Mouse (Mus musculus) spleen, postnatal 36 days (tissue): Measurements from ENCODE around the gene Rtel1.

Experiments used
- DNase-seq, 2 experiments: peaks; one replicate each; pipeline ENCODE4 v3.0.0; 2022; ENCODE audit warnings: low spot score in 2 of 2, mixed read lengths in 1 of 2

The Rtel1 gene

DNA sequence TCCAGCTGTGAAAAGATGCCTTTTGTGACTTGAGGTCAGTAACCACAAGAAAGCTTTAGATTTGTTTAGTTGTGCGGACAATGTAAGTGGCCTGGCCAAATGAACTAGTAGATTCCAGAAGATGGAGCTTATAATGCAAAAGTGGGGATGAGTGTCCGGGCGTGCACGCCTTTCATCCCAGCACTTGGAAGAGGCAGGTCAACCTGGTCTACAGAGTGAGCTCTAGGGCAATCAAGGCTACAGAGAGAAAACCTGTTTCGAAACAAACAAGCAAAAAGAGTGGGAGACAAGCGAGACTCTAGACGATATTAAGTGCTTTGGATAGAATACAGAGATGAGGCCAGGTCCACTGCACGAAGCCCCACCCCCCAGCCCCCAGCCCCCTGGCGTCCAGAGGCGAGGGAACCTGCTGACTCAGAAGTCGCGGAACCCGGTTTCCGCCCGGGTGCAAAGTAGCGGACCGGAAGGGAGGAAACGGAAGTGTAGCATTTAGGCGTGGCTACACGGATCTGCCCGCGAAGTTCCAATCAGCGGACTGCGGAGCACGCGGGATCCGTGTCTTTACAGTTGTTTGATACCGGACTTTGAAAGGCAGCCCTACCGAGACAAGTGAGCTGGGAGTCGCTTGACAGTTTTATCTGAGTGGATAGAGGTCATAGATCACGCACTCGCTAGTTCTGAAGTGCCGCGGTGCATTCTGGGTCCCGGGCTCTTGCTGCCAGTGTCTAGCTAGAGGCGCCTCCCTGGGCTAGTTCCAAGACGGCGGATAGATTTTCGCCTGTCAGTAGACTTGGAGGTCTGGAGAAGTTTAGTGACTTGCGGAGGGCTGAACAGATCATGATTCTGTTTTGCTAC, at the start of gene Rtel1:
Gene Rtel1, plus strand, starts transcription at position 492 of the 855 bp plus-strand sequence.
- DNase-seq: peak; percentile 77 to 82

DNA sequence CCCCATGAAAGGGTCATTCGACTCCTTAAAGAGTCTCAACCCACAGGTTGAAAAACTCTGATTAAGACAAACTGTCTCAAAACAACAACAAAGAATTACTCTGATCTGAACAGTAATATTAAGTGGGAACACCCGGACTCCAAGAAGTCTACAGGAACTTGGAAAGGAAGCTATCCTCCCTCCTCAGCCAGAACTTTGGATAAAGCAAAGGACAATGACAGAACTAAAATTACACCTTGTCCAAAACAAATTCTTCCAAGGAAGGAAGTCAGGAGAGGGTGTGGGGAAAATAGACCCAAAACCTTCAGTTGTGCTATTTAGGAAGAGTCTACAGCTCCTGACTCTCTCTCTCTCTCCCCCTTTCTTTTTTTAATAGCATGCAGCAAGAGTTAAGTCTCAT, 47.4 kb upstream of the Rtel1 start:
- DNase-seq: no peak

DNA sequence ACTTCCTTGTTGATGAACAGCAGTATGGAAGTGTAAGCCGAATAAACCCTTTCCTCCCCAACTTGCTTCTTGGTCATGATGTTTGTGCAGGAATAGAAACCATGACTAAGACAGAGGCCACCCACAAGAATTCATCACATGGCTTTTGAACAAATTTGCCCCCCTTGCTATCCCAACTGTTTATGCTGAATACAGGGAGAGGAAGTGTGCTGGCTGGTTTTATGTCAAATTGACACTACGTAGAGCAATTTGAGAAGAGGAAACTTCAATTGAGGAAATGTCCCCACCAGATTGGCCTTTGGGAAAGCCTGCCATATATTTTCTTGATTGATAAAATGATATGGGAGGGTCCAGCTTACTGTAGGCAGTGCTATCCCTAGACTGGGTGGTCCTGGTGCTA, 45.7 kb upstream of the Rtel1 start:
- DNase-seq: no peak

DNA sequence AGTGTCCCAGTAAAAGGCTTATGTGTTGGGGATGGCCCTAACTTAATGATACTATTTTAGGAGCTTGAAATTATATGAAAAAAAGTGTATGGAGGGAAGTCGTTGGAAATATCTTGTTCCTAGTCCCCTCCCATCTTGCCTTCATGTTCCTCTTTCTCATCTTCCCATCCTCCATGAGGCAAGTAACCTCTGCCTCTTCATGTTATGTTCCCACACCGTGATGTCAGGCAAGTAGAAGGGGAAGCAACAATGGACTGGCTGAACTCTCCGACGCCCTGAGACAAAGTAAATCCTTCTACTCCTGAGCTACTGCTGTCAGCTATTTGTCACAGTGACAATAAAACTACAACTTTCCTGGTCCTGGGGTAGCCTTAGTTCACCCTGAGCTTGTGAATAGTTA, 44.9 kb upstream of the Rtel1 start:
- DNase-seq: no peak

DNA sequence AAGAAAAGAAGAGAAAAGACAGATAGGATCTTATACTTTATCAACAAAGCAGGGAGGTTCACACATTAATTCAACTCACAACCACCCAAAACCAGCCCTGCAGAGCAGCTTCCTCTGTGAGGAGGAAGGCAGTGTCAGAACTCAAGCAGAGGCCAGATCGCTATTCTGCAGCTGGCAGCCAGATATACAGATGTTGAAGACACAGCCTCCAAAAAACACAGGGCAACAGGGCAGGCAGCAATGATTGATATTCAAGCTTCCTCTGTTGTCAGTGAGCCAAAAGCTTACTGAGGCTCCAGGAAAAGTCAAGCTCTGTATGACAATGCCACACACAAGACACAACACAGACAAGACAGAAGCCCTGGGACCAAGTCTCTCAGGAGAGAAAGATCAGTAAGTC, 42.8 kb upstream of the Rtel1 start:
- no peak for DNase-seq

DNA sequence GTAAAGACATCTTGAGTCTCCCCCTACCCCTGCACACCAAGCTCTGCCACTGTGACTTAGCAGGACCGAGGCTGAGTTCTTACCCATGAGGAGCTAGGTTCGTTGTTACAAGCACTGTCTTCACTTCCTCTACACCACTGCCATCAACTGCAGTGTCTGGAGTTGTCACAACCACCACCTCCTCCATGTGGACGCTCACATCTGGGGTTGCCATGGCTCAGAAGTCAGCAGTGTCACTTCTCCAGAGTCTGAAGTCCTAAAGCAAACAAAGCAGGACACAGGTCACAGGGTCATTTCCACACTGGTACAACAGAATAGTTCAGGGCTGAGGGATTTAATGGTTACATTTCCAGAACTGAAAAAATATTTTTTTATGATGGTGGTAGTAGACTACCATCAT, 41.7 kb upstream of the Rtel1 start:
- DNase-seq: no peak

DNA sequence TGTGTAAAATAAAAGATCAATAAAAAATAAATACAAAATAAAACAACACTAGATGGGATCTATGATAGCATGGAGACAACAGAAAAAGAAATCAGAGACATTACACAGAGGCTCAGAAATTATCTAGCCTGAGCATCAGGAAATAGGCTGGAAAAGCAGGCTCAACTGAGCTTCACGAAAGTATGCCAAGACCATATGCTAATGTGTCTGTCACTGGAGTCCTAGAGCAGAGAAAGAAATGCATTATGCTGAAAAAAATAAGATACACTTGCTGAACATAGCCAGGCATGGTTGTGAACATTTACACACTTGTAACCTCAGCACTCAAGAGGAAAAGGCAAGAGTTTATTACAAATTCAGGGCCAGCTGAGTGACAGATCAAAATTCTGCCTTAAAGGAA, 39.6 kb upstream of the Rtel1 start:
- DNase-seq: no peak

DNA sequence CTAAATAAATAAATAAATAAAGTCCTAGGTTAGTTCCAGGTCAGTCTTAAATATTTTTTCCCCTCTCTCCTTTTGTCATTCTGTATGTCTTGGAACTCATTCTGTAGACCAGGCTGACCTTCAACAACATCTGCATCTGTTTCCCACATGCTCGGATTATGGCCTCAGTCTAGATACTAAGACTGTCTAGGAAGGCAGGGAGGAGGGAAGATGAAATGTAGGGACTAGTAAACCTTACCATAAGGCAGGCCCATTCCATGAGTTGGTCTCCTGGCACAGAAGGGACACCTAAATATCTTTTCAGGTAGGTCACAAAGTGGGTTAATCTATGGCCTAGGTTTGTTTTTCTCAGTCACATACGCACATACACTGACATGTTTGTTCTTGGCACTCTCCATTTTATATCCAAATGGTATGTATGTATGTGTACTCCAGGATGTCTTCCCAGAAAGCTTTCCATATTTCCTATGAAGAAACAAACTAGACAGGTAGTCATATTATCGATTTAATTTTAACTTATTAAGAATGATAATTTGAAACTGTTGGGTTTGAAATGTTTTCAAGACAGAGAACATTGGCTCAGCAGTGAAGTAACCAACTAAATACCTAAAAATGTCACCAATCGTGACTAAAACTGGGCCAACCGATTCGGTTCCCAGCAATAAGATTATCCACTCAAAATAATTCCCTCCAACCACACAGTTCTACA, 32.8 kb upstream of the Rtel1 start:
- no peak for DNase-seq

DNA sequence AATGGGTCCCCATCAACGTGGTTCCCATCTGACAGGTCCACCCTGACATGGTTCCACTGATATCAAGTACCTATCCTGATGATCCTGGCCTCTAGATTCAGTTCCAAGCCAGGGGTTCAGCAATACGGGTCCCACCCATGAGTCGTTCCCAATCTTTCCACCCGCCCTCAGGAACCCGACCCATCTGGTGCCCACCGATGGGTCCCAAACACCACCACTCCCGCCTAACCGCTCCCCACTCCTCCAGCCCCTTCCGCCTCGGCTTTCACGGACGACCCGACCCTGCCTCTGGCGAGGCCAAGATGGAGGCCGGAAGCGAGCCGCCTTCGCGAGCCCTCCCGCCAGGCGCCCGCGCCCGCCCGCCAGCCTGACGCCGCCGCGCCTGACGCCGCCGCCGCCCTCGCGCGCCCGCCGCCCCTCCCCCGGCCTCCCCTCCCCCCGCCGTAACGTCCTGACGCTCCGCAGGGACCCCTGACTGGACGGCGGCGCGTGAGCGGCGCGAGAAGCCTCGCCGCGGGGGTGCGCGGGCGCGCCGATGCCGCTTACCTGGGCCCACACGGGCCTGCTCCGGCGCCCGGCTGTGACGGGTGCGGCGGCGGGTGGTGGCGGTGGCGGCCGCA, 32.1 kb upstream of the Rtel1 start:
- peak; percentile 81 for DNase-seq

DNA sequence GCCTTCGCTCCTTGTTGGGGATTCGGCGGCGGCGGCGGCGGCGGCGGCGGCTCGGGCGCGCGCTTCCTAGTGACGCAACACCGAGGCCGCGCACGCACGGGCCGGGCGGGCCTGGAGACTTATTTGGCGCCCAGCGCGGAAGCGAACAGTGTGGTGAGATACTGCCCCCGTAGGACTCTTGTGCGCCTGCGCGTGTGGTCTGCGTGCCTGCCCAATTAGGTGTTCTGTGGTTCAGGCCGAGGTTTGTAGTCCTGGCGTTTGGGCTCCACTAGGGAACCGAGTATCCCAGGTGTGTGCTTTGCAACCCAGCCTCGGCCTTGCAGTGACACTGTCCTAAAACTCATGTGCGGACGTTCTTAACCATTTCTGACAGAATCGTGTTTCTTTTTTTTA, 31.6 kb upstream of the Rtel1 start, which contains the start of gene Gmeb2:
Gene Gmeb2, minus strand, starts transcription at position 78 of the 393 bp plus-strand sequence.
- DNase-seq: peak; percentile 94 to 96

DNA sequence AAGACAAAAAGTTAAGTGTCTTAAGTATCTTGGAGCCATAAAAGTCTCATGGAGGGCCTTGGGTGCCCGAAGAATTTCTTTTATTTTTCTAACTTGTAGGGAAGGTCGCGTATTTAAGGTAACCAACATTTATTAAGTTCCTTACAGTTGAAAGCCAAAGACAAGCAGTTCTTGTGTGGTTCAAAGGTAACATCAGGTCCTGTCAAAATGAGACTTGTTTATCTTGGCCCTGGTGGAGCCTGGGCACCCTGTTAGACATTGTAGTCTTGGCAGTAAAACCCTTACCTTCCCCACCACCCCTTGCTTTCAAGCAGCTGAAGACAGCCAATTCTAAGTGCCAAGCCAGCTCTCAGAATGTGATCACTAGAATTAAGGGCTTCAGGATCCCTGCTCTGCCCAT, 30.8 kb upstream of the Rtel1 start:
- no peak for DNase-seq

DNA sequence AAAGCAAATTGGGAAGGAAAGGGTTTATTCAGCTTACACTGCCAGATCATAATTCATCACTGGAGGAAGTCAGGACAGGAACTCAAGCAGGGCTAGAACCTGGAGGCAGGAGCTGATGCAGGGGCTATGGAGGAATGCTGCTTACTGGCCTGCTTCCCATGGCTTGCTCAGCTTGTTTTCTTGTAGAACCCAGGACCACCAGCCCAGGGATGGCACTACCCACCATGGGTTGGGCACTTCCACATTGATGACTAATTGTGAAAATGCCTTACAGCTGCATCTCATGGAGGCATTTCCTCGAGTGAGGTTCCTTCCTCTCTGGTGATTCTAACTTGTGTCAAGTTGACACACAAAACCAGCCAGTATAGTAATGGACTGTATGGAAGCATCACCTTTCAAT, 28.6 kb upstream of the Rtel1 start:
- DNase-seq: no peak

DNA sequence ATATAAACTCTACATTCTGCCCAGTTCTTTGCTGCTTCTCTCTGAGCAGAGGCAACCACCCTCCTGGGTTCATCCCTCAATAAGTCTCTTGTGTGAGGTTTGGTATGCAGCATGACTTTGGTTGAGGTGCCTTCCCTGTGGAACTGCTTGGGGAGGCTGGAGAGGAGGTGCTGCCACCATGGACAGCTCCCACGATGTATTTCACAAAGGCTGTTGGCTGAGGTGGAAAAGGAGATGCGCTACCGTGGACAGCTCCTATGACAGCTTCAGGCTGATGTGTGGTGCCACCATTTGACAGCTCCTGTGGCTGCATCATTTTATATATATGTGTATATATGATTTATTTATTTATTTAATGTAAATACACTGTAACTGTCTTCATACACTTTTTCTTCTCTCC, 17.5 kb upstream of the Rtel1 start:
- DNase-seq: peak in 1 of 2 experiments; percentile 22

DNA sequence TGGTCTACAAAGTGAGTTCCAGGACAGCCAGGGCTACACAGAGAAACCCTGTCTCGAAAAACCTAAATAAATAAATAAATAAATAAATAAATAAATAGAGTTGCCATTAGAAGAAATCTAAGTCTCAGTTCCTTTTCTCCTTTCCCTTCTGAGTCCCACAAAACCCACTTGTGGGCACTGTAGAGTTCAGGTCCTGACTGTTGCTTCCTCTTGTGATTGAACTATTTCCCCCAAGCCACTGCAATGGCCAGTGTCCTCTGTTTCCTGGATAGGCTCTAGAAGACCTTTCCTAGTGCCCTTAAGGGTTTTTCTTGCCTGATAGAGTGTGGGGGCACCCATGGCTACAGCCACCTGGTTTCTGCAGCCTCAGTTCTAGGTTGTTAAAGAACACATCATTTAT, 14.6 kb upstream of the Rtel1 start:
- DNase-seq: peak in 1 of 2 experiments; percentile 17

DNA sequence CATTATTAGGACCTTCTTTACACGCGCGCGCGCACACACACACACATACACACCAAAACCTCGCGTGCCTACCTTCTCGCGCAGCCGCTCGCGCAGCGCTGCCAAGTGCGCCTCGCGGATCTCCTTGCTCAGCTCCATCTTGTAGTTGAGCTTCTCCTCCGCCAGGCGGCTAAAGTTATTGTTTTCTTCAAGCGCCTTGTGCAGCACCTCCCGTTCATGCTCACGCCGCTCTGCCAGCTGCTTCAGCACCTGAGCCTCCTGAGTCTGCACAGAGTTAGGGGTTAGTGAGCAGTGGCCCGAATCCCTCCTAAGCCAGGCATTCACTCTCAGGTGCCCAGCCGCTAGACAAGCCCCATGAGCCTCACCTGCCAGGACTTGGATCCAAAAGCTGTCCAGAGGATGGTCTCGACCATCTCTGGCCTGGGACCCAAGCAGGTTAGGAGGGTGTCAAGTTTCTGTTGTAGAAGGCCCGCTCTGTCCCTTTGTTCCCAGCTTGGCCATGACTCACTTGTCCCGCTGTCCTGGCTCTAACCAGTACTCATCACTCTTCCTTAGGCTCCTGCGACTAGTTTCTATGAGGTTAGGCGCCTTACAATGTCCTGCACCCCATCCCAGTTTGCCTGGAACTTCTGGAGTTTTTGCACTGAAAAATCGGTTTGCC, 12.3 kb upstream of the Rtel1 start:
- DNase-seq: peak; percentile 41 to 44

DNA sequence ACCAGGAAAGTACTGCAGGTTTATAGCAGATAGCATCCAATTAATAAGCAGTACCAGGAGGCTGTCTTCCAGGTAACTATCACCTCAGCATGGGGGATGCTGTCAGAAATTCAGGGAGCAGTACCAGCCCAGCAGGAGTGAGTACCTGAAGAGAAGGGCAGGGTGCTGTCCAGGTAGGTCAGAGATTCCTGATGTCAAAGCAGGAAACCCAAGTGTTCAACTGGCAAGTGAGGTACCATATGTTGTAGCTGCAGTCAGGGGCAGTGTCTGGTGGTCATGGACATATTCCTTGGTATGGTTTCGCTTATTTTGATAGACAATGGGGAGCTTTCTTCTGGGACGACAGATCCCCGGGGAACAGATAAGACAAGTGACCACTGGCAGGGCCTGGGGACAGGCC, 7.1 kb upstream of the Rtel1 start:
- no peak for DNase-seq

DNA sequence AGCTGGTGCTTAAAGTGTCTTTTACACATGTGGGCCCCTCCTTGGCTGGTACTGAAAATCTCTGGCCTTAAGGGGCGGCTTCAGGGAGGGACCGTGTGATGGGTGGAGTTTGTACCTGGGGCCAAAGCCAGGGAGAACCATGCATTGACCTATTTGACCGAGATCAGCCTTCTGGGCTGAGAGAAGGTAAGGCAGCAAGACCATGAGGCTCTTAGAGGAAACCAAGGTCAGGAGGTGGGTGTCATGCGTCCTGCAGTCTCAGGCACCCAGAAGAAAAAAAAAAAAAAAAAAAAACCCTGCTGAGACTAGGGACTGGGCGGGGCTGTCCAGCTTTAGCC, 6.6 kb upstream of the Rtel1 start:
- no peak for DNase-seq

DNA sequence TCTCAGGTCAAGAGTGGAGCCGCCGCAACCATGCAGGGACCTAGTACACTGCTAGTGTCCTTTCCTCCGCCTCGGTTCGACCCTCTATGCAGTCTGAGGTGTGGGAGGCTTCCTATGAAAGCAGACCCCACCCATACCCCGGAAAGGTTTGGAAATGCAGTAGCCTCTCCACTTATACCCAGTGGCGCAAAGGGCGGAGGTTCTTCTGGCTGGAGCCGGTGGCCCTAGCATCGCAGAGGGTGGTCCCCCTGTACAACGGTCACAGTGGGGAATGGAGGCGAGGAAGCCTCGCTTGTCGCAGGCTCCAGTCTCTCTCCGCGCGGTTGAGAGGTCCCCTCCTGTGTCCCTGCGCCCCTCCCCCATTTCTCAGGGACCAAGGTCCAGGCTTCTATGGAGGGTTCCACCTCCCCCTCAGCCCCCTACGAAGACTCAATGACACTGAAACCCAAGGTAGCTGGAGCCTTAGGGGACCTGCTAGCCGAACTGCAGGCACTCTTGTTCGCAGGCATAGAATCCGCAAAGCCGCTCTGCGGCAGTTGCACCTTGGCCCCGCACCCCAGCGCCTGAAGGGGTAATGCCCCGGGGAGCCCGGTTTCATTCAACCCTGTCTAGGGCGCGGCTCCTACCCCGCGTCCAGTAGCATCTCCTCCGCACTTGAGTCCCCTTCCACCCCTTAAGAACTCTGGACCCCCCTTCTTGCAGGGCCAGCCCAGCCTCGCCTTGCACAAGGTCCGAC, 6.0 kb upstream of the Rtel1 start:
- no peak for DNase-seq

DNA sequence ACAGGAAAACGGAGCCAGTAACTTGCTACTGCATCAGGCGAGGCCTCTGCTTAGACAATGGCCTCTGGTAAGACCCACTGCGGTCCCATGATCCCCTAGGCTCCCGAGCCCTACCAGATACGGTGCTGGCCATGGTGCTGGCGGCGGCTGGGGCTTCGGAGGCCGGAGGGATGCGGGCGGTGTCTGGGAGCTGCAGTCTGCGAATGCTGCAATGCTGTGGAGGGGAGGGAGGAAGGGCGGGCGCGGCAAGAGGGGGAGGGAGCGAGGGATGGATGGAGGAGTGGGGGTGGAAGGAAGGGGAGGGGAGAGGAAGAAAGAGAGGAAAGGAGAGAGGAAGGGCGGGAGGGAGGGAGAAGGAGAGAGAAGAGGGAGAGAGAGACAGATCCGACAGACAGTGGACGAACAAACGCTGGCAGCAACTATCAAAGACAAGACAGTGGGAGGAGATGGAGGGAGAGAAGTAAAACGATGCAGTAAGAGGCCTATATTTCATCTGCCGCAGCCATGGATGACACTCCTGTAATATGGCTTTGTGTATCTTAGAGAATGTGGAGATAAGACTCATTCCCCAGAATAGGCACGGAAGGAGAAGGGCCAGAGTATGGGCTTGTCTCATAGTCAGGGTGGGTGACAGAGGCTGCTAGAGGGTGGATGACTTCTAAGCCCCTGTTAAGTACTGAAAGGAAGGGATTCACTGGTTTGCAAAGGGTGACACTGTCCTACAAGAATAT, 5.3 kb upstream of the Rtel1 start, which contains the start of gene Stmn3:
Gene Stmn3, minus strand, starts transcription at position 421 of the 731 bp plus-strand sequence.
- DNase-seq: no peak

DNA sequence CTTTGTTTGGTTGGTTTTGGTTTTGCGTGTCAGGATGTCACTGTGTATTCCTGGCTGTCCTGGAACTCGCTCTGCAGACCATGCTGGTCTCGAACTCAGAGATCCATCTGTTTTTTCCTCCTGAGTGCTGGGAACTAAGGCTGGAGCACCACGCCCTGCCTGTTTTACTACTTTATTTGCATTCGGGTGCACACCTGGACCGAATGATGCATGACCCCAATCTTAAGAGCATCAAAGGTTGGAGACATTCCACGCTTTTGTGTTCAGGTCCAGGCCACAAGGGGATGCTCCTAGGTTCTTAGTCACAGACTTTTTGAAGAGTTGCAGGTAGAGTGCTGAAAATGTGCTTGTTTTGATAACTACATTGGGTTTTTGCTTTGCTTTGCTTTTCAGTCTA, 562 bp downstream of the Rtel1 start:
- no peak for DNase-seq

DNA sequence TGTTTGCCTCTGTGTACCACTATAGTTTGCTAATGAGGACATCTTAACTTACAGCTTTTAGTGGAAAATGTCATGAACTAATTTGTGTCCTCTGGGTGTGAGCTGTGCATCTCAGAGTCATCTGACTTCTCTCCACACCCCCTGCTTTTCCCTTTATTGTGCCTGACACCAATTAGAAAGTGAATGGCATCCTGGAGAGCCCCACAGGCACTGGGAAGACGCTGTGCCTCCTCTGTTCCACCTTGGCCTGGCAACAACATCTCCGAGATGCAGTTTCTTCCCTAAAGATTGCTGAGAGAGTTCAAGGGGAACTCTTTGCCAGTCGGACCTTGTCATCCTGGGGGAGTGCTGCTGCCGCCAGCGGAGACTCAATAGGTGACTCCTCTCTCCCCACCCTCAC, 2.6 kb downstream of the Rtel1 start:
- no peak for DNase-seq
